Mouse (Mus musculus) left cerebral cortex, adult 8-10 months (tissue): ENCODE results near the gene Pde4d. TPM values are rescaled to one million over a fixed set of nuclear protein-coding genes. Genes with fewer than 3 reads are reported as not detected.

Experiments
- DNase-seq, 2 experiments: peaks; one replicate each; pipeline ENCODE4 v3.0.0; 2022; ENCODE audit warnings: low spot score in 2 of 2
- total RNA-seq, 4 experiments: library from RNA; stranded (reverse); gene quantifications; 2 replicates each; pipeline ENCODE4 v1.2.4; 2022

The Pde4d gene
- total RNA-seq, 4 experiments from 2014 or later = 92.8 to 110 (median 99.5) TPM

DNA sequence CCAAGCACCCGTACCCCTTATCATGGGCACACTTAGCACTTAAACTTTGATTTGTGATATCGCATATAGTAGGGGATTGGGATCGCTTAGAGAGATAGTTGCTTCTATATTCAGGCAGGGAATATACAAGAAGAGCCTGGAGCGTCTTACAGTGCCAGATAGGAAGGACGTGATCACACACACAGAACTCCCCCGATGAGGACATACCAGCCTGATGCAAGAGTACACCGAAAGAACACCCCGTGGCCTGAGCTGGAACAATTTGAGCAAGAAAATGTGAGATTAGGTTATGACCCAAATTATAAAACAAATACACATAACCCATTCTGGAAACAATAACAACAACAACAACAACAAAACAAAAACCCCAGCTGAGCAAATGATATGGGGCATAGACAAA is 1461.2 kb downstream of the Pde4d start:
- no peak for DNase-seq

DNA sequence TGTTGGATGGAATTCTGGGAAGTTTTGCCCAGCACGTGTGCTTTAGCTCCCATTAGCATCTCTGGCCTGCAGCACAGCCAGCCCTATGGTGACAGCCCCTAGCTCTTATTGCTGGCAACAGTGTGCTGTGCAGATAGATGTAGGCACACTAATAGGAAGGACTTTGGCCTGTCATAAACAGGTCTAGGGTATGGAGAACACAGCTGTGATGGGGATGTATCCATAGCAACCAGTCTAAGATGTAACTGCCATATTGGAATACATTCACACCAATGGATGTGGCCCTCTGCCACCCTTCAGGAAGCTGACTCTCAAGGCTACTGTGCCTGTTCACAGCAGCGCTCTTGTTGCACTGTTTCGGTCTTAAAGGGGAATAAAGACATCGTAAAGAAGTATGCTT is 1462.9 kb downstream of the Pde4d start:
- DNase-seq = no peak

DNA sequence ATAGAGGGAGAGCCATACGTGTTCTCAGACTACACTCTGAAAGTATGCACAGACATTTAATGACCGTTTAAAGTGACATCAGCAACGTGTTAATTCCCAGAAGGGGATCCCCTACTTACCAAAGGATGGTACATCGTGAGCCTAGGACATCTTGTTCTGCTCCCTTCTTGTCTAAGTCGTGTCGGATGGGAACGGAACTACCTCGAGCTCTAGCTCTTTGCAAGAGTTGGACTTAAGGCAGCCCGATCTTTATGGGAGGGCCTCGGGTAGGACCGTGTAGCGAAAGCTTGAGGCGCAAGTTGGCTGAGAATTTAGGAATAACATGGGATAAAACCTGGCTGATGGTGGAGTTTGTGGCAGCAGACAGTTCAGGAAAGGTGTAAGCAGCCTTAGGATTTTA is 1464.5 kb downstream of the Pde4d start:
- DNase-seq = no peak

DNA sequence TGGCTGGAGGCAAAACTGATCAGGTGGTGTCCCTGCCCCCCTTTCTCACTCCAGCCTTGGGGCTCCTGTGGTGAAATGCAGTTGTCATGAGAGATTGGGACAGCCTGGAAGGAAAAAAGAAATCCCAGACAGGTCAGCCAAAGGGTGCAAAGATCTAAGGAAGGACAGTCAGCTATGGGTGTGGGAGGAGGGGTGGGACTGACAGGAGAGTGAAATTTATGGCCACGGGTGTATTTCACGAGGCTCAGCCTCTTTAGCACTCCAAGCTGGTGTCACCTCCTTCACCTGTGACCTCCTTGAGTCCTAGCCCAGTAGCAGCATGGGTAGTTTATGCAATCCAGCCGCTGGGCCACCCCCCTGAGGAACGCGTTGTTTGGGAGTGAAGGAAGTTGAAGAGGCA is 1465.1 kb downstream of the Pde4d start:
- no peak for DNase-seq

DNA sequence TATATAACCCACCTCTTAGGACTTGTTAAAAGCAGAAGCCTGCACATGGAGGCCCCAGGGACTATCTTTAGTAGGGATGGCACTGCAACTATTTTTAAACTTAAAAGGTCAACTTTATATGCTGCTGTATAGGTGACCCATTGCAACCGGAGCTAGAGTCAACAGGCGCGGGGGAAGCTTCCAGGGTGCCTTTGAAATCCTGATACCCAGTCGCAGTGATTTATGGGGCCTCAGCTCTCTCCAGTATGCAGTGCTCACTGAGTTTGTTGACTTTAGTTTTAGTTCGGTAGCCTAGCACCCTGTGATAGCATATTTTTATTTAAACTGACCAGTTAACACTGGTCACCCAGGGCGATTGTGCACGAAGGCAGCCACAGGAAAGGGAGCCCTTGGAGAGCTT is 1465.8 kb downstream of the Pde4d start:
- no peak for DNase-seq

DNA sequence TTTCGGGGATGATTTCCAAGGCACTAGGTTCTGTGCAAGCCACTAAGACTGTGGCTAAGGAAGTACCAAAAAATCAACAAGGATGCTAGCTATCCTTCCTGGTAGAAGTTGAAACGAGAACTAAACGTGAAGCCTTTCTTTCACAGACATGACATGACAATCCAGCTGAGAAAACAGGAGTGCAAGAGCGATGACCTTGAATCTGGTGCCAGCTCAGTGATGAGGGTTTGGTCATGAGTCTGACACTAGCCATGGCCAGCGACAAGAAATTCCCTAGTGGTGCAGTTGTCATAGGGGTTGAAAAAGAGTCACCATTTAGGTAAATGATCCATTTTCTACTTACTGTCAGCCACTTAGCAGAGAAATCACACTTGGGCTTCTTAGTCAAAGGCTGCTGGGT is 1466.2 kb downstream of the Pde4d start:
- no peak for DNase-seq

DNA sequence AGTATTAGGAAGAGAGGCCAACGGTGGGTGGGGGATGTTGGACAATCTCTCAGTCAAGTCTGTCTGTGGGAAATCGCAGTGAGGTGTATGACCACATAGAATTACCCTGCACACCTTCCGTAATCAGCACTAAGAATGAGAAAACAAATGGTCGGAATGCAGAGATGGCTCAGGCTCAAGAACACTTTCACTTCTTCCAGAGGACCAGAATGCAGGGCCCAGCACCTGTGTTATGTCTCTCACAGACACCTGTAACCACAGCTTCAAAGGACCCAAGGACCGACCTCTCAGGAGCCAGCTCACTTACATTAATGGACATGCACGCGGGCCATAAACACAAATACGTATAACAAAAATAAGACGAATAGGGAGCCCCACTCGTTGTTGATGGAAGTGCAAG is 1467.8 kb downstream of the Pde4d start:
- DNase-seq = no peak

DNA sequence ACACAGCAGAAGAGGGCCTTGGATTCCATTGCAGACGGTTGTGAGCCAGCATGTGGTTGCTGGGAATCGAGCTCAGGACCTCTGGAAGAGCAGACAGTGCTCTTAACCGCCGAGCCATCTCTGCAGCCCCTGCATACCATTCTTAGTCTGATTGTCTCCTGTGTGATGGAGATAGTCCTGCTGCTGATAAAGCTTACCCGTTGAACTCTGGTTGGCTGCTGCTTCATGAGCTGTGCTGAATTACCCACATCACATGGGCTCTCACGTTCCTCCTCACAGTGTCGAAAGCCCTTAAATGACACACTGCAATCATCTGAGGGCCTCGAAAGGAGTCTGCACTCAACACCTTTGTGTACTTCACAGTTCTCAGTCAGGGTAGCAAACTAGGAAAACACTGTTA is 1468.9 kb downstream of the Pde4d start:
- DNase-seq = no peak

DNA sequence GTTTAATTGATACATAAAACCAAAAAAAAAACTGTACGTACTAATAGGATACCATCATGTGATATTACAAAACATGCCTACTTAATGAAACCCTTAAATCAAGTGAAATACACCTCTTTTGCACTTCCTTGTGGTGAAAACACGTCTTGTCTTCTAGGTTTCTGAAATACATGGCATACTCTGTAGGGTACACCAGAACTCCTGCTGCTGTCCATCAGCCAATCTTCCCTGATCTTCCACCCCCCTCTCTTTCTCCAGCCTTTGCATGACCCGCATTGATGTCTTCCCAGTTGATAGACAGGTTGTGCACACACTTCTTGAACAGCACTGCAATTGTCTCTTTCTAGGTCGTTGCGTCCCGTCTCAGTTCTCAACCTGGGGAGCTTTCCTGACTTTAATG is 1470.5 kb downstream of the Pde4d start:
- no peak for DNase-seq

DNA sequence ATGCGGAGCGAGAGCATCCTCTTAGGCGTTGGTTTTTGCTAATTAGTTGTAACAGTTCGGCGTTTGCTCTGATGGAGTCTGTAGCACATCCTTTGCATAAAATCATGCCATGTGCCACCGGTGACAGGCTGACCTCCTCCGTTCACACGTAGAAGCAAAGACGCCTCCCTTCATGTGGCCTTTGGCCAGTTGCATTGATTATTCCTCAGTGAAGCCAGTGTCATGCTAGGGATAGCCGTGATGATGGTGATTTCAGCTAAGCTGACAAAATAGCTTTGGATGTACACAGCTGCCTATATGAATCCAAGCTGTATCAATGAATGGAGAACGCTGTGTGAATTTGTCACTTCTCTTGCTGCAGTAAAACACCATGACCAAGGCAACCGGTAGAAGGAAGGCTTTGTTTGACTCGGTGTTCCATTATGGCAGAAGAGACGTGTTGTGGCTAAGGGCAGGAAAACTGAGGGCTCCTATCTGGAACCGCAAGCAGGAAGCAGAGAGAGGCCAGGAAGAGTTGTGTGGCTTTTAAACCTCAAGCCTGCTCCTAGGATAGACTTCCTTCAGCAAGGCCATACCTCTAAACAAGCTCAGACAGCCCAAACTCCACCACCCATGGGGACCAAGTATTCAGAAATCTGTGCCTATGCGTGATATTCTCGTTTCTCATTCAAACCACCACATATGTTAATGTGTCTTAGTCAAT is 1471.7 kb downstream of the Pde4d start:
- no peak for DNase-seq

DNA sequence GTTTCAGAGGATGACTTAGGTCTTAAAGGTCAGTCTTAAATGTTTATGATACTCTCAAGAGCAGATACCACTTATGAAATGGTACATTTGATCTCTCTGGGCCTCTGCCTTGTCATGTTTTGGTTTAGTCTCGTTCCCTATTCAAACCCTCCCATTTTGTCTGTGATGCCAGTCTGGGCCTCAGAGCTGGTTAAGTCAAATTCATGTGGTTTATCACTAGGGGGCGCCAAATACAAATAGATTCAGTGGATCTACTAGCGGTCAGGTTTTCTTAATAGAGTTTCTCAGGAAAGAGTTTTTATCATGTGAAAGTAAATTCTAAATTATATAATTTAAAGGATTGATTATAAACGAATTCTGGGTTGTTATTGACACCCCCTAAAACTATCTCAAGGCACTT is 1472.5 kb downstream of the Pde4d start:
- no peak for DNase-seq

DNA sequence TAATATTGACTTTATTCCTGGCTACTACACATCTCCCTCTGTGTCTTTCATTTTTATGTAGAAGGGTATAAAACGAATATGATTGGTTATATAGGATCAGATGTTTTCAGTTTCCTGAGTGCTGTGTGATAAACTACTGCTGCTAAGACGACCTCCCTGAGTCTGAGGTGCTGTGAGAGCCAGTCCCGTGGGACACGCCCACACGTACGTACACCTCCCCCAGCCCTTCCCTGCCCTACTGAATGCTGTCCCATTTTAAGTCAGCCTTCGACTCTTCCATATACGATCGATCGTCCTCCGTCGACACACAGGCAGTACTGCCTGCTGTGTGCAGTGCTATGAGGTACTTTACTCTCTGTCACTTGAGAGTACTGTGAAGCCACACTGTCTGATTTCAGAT is 1473.0 kb downstream of the Pde4d start:
- no peak for DNase-seq

DNA sequence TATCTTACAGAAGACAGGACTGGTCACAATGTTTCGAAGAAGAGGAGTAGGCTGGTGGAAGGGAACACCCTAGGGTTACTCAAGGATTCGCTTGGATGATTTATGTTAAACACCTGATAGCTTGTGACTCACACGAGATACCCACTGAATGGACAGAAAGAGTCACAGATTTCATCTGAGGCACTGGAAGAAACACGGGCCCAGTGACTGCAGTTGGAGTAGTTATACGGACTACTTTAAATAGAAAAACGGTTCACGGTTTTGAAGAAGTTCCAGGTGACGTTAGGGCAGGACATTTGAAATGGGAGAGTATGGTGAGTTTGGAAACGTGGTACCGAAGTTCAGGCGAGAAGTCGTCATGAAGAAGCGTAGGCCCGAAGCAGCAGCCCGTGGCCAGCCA is 1475.0 kb downstream of the Pde4d start:
- no peak for DNase-seq

DNA sequence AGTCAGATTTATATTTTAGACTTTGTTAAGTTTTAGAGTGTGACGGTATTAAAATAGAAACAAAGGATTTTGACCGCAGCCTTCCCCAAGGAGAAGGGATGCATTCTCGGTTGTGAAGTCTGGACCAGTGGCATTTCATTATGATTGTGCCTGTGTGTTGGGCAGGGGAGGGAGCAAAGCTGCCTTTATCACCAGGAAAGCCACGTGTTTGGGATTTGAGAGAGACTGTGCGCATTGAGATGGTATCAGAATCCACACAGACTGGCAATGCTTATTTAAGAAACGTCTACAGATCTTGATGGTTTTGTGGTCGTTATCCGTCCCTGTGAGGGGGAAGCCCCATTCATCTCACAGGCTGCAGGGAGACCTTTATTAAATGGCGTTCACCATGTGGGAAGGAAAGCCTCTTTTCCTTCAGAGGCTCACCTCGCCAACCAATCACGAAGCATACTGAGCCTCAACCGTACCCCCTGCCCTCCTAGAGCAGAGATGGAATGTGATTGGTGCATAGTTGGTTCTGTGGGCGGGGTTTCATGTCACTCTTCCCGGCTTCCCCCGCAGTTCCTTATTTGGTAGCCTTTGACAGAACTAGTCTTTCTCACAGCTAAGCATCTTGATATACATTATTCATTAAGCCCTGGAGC is 1476.7 kb downstream of the Pde4d start:
- DNase-seq = peak; percentile 46 to 95

DNA sequence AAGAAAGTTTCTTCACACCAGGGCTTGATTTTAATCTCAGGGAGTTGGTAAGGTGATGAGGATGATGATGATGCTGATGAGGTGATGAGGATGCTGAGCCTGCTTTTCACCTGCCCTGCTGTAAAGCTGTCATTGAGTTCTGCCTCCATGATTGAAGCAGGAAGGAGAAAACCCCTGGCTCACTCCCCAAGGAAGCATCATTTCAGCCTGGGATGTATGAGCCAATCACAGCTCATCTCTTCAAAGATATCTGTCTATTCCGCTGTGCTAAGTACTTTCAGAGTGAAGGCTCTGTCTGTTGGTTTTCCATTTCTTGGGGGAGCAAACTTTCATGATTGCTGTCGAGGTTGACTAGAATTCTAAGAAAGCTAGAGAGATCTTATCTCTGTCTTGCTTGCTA is 1478.0 kb downstream of the Pde4d start:
- no peak for DNase-seq

DNA sequence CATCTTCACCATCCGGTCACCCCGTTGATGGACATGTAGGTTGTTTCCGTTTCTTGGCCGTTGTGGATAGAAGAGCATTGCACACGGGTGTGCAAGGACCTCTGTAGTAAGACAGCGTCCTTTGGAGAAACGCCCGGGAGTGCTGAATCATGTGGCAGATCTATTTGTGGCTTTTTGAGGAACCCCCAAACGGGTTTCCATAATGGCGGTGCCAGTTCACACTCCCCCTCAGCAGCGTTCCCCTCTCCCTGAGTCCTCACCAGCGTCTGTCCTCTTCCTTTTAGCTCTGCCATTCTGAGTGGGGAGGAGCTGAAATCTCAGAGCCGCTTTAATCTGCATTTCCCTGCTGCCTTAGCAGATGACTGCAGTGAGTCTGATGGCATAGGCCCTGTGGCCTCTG is 1482.9 kb downstream of the Pde4d start:
- DNase-seq = peak in 1 of 2 experiments; percentile 76

DNA sequence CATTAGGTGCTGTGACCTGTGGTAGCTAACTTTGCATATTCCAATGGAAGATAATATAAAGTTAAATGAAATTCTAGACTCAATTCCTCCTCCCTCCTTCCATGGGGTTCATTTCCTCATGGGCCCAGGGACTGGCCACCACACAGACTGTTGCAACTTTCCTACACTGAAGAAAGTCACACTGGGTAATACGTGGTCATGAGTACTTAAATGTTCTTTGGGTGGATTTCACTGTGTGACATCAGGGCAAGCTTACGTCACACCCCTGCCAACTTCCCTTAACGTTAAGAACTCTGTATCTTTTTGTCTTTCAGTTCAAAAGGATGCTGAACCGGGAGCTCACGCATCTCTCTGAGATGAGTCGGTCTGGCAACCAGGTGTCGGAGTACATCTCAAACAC is 1483.8 kb downstream of the Pde4d start:
- DNase-seq = no peak

DNA sequence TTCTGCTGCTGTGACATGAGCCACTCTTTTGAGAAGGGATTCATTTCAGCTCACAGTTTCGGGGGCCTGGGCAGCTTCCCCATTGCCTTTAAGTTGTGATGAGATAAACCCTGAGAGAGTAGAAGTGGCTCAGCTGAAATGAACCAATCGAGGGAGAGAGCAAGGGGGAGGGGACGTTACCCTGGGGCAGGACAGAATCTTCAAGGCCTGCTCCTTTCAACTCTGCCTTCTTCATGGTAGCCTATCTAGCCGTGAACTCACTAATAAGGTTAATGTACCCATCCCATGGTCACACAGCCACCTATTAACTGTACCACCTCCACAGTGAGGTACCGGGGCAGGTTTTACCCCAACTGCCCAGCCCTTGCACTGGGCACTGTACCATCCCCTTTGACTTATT is 1487.1 kb downstream of the Pde4d start:
- DNase-seq = no peak

DNA sequence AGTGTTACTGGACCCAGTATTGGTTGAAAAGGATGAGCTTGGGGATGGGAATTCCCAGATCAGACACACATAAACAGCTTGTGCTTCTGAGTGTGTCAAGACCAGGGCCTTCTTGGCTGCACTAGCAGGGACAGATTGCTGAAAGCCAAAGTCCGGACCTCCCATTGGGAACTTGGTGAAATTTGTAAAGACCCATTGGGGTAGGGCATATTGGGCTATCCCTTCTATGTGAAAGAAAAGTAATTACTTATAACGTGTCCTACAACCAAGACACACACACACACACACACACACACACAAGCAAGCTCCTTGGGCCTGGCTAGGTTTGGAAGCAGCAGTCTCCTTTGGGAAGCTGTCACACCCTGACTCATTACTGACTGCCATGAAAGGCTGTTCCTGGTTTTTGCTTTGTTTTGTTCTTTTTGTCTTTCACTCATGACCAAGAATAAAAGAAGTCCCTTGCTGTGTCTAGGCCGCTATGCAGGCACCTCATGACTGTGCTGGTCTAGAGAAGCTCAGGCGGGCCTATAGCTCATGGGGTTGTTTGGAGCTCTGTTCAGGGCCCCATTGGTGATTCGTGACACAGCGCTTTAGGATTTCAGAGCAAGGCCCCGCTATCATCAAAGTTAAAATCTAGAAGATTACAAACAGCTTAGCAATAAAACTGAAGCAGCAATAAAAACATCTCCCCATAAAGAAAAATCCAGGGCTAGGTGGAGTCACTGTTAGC is 1495.2 kb downstream of the Pde4d start:
- no peak for DNase-seq

DNA sequence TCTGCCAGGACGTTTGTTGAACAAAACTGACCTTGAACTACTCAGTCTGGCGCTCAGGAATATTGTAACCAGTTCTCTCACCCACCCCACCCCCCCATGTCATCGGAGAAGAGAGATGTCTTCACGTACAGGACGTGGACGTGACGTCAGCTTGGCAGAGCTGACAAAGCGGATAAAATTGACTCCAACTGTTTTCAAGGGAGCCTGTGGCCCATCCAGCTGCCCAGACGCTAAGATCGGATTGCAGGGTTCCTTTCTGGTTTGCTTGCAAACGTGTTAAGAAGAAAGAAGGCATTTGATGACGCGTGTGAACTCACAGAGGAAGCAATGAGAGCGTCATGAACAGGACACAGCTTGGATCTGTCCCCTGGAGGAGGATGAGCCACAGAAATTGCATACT is 1501.7 kb downstream of the Pde4d start:
- DNase-seq = no peak

DNA sequence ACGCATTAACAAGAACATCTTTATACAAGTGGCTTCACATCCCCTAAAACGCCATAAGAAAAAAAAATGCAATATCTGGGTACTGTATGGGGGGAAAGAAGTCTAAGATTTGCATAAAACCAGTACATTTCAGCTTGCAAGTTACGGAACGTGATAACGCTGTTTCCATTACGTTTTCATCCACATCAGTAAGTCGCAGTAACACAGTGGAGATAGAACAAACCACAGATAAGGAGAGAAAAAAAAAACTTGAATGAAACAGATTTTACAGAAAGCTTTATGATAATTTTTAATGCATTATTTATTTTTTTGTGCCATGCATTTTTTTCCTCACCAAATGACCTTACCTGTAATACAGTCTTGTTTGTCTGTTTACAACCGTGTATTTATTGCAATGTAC is 1504.4 kb downstream of the Pde4d start:
- no peak for DNase-seq

DNA sequence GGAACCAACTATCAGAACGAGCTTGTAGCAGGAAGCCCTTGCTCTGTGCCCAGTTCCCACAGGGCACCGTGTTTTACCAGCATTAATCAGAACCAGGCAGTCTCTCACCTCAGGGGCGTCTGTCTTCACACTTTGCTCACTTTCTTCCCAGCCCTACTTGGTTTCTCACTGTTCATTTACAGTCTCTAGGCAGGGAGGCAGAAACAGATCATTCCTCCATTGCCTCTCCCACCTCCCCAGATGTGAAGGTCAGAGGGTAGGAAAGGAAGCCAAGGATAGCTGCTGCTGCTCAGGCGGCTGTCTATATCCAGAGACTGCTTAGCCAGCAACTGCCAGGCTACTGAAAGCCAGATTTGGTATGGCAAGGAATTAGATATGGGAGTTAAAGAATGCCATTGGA is 1508.2 kb downstream of the Pde4d start:
- no peak for DNase-seq
